Mouse (Mus musculus) embryonic fibroblast, embryonic 13.5 days (primary cell): ENCODE results near the gene Ncoa7.

Experiments used
- CTCF ChIP-seq: IDR thresholded peaks from 2 replicates; pipeline ENCODE4 v1.5.1; 2011; ENCODE audit warnings: mild to moderate bottlenecking, control low read depth, low read length, moderate library complexity, borderline replicate concordance; ENCODE audit not compliant: insufficient read depth
- POLR2A ChIP-seq: IDR thresholded peaks from 2 replicates; pipeline ENCODE4 v1.6.1; 2011; ENCODE audit warnings: low read depth, mild to moderate bottlenecking, control low read depth, low read length, moderate library complexity

DNA sequence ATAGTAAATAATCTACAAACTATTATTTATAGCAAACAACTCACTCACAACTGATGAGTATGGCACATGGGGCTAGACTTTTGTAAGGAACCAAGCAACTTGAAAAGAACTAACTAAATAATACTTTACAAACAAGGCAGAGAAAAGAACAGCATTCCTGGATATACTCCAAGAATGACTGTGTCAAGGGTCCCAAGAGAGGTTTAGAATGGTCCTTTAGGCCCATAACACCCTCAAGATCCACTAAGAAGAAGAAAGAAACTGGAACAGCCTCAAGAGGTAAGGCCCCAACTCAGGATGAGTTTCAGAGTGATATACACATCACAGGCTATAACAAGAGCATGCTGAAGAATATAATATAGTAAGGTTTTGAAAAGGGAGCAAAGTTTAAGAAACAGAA, 47.1 kb downstream of the Ncoa7 start:
- TF ChIP-seq CTCF, result no peak
- TF ChIP-seq POLR2A, result no peak
